Mouse (Mus musculus): ENCODE results near the gene Selenop. TPM values are rescaled to one million over a fixed set of nuclear protein-coding genes. Genes with fewer than 3 reads are reported as not detected.
"Not testable (repeated sequence)": the region's sequence is repeated elsewhere in the genome, so short reads cannot be mapped to it uniquely, and the experiment has no call there.

Gene Selenop
- 100 to 1,000 TPM; 200 to 275 TPM for total RNA-seq (2021)

DNA sequence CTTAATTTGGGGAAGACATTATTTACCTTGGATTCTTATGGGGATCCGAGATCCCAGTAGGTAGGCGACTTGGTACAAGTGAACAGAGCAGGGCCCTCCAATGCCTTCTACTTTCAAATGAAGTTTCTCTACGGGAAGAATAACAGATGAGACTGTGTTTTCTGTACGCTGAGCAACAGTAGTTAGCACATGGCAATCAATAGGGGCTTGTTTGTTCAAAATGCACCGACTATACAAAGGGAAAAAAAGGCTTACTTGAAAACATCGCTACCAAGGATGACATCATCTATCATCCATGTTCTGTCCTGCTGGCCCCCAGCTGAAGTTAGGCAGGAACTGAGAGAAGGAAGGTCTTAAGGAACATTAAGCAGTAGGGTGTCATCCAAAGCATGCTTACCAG, at the start of gene Selenop:
TSS of gene Selenop (plus strand) at position 301 of the 400 bp plus-strand sequence.
- intact Hi-C loops (cut with DNase I), result no loop called here
- DNase-seq (ENCODE audit: extremely low spot score in 1 of 2, low spot score in 2 of 2), result no peak

DNA sequence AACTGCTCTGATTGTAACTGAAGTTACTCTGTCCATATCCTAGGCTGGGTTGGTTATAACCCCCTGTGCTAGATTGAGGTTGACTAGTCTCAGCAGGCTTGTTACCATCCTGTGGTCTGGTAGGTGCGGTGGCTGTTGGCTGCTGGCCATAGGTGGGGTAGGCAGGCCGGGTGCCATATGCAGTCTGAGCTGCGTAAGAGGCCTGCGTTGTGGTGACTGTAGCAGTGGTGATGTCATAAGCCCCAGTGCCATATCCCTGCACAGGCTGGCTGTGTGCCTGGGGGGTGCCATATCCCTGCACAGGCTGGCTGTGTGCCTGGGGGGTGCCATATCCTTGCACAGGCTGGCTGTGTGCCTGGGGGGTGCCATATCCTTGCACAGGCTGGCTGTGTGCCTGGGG, 49.7 kb upstream of the Selenop start:
- intact Hi-C loops (cut with DNase I), result loop anchor here (10.0 kb wide), 1 partner anchor 126 kb away; no protein-coding TSS in a partner anchor

DNA sequence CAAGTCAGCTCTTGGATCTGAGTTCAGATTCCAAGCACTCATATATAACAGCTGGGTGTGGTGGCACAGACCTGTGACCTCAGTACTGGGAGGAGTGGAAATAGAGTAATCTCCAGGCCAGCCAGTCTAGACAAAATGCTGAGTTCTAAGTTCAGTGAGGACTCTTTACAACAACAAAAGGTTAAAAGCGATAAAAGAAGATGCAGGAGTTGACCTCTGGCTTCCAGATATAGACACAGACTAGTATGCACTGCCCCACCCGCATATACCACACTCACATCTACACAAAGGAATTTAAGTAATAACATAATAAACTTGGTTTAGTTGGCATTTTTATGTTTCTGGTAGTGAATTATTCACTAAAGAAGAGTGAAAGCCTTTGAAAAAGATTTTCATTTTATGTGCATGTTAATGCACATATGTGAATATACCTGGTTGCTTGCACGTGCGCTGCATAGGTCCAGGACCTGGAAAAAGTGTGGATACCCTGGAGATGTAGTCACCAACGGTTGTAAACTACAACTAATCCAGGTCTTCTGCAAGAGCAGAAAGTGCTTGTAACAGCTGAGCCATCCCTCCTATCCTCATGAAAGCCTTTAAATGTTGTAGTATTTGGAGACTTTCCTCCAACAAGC, 45.4 kb upstream of the Selenop start:
- no peak for DNase-seq (ENCODE audit: extremely low spot score in 1 of 2, low spot score in 2 of 2)
- intact Hi-C loops (cut with DNase I), result no loop called here

More for the DNA sequence above, 49.7 kb upstream of the Selenop start:
- not testable (repeated sequence) for DNase-seq (ENCODE audit: extremely low spot score in 1 of 2, low spot score in 2 of 2)

DNA sequence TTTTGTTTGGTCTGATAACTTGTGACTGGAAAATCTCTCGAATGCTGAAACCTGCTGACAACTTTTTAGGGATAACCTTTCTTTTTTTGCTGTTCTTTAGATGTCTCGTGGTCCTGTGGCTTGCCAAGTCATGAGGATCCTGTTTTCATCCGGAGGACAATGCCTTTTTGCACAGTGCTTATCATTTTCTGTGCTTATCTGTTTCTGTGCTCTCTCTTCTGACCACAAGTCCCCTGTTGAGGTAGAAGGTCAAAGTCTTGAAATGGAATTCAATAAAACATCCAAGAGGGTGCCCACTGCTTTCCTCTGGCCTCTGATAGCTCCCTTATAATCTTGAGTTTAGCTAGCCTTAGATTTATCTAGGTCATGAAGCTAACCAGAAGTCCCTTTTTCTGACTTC, 41.8 kb upstream of the Selenop start:
- intact Hi-C loops (cut with DNase I), result no loop called here
- DNase-seq (ENCODE audit: extremely low spot score in 1 of 2, low spot score in 2 of 2), result no peak

DNA sequence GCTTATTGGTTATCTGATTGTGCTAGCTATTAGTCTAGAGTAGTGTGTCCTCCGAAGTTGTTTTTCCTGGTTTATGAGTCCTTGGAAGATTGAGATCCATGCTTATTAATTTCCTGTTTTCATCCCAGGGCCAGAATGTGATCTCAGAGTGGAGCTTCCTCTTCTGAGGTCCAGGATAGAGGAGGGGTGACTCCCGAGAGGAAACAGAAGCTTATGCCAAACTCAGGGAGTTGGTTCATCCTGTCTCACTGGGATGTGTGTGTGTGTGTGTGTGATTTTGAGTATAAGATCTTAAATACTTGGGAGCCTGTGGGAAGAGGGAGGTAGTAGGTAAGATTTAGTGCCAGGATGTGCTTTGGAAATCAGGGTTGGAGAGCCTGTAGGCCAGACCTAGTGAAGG, 40.2 kb upstream of the Selenop start:
- DNase-seq (ENCODE audit: extremely low spot score in 1 of 2, low spot score in 2 of 2), result no peak
- intact Hi-C loops (cut with DNase I), result no loop called here

DNA sequence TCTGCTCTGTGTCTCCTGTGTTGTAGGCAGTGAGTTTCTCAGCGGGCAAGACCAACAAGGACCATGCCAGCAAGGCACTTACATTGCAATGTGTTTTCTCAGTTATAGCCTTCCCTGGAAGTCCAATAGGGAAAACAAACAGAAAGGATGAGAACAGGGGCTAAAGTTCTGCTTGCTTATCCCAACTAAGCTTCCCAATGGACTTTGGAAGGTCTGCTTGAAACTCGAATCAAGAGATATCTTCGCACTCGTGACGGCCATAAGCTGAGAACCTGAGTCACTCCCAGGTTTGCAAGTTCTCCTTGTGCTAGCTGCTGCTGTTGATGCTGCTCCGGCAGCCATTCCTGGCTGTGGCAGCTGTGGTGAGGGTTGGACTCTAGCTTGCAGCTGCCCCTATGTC, 39.4 kb upstream of the Selenop start:
- DNase-seq (ENCODE audit: extremely low spot score in 1 of 2, low spot score in 2 of 2), result no peak
- intact Hi-C loops (cut with DNase I), result no loop called here

DNA sequence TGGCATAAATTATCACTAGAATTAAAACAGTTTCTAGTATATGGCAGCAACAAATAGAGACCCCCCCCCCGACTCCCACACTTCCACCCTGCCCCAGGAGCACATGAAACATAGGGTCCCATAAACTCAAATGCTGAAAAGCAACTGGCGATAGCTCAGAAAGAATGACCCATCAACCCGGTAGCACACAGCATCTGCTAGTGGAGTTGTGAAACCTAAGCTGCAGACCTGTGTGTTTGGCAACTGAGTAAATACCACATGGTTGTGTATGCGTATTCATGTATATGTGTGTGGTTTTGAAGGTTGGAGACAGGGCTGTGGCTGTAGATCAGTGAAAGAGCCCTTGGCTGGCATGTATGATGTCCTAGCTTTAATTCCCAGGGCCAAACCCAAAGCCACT, 37.3 kb upstream of the Selenop start:
- no peak for DNase-seq (ENCODE audit: extremely low spot score in 1 of 2, low spot score in 2 of 2)
- intact Hi-C loops (cut with DNase I), result no loop called here

DNA sequence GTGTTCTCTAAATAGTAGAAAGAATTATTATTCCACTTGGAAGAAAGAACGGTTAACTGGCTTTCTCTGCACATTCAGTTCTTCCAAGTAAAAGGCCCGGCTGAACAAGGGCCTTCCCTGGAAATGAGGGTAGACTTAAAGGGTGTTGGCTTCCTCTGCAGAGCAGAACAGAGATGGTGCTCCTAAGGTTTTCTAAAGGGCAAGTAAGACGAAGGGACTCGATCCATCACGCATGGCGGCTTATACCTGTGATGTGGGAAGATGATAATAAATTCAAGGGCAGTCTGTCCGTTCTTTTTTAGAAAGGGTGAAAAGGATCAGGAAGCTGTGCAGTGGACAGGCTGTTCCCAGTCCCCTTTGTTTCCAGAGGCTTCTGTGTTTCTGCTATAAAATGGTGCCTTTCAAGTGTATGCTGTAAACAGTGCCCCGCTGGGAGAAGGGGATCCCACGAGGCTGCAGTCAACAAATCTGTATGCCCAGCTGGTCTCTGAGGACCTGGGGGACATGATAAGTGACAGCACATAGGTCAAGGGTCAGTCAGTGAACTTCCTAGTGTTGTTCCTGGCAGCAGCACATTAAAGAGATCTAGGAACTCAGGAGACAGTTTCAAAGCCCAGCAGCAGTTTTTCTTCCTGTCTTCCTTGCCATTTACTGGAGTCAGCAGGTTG, 36.0 kb upstream of the Selenop start:
- DNase-seq (ENCODE audit: extremely low spot score in 1 of 2, low spot score in 2 of 2), result peak; percentile 19 to 77
- intact Hi-C loops (cut with DNase I), result no loop called here

DNA sequence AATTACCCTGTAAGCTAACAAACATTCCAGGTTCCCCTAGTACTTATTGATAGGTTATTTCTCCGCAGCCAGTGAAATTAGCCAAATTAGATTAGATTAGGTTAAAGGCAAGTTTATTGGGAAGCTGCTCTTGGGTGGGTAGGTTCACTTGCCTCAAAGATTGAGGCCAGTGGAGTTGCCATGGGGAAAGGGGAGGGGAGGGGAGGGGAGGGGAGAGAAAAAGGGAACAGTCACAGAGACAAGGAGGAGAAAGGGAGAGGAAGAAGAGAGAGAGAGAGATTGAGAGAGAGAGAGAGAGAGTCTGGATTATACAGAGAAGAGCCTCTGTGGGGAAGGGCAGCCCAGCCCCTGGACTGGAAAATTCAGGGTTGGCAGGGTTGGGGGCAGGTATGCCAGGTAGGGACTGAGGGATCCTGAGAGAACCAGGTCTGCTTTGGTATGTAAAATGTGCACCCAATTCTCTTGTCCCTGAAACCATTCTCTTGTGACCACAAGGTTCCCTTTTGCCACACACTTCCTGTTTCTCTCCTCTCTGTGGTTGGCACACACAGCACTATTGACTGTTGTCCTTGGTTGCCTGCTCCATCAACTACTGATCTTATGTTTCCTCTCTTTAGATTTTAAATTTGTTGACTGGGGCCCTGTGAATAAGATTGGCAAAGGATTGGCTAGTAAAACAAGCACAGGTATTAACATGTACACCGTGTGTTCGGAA, 34.4 kb upstream of the Selenop start:
- intact Hi-C loops (cut with DNase I), result no loop called here
- DNase-seq (ENCODE audit: extremely low spot score in 1 of 2, low spot score in 2 of 2), result no peak

DNA sequence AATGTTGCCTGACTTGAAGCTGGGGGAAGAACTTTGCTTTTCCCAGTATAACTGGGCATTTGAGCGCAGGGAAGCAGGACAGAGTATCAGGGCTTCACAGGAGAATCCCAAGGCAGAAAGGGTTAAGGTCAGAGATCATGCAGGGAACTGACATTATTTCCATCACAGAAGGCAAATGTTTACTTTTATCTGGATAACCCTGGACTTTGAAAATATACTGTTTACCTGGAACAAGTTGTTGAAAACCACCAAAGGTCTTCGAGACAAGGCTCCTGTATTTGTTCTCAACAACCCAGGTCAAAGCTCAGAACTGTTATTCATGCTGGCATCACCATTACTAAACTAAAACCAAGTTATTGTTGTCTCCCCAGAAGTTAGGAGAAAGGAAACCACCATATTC, 32.0 kb upstream of the Selenop start:
- intact Hi-C loops (cut with DNase I), result no loop called here
- DNase-seq (ENCODE audit: extremely low spot score in 1 of 2, low spot score in 2 of 2), result no peak

DNA sequence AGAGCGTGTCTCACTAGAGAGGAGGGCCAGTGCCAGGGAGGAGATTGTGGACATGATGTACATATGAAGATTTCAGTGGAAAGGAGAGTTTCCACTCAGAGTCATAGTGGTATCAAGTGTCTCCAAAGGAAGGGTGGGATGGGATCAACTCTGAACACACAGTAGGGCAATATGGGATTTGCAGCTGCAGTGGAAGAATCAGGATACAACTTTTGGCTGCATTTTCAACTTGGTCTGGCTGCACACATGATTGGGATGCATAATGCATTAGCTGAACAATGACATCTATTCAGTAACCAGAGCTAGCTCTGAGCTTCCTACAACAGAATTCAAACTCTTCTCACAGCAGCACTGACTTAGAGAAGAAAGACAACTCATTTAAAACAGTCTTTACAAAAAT, 30.4 kb upstream of the Selenop start:
- no peak for DNase-seq (ENCODE audit: extremely low spot score in 1 of 2, low spot score in 2 of 2)

DNA sequence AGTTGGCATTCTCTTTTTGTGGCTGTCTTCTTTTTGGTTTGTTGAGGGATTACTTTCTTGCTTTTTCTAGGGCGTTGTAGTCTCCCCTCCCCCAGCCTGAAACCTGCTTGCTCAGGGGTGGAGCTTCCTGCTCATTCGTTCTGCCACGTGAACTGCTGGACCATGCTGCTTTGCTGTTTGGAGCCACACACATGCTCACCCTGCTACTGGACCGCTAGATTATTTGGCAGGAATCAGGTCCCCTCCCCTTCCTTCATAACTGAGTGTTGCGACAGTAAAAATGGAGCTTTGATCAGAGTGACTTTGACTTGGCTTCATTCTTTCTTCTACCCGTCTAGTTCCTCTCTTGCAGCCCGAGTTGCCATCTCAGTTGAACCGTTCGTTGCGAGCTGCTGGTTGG, 23.3 kb upstream of the Selenop start:
- DNase-seq (ENCODE audit: extremely low spot score in 1 of 2, low spot score in 2 of 2); intact Hi-C loops (cut with DNase I): not testable (repeated sequence)

More for the DNA sequence above, 30.4 kb upstream of the Selenop start:
- intact Hi-C loops (cut with DNase I), result no loop called here

DNA sequence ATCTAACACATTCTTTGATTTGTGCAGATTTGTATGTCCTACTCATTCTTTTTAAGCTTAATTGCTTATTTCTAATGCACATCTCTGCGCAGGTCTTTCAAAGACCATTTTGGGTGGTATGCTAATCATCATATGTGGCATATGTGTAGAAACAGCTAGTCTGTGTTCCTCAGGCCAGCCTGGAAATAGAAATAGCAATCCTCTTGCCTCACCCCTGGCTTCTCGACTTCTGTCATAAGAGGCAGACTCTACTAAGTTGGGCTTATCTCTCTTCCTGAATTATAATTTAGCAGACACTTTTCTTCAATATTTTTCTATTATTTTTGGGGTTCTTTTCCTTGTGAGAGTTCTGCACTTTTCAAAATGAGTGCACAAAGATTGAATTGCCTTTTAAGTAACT, 17.7 kb upstream of the Selenop start:
- intact Hi-C loops (cut with DNase I), result no loop called here
- no peak for DNase-seq (ENCODE audit: extremely low spot score in 1 of 2, low spot score in 2 of 2)

DNA sequence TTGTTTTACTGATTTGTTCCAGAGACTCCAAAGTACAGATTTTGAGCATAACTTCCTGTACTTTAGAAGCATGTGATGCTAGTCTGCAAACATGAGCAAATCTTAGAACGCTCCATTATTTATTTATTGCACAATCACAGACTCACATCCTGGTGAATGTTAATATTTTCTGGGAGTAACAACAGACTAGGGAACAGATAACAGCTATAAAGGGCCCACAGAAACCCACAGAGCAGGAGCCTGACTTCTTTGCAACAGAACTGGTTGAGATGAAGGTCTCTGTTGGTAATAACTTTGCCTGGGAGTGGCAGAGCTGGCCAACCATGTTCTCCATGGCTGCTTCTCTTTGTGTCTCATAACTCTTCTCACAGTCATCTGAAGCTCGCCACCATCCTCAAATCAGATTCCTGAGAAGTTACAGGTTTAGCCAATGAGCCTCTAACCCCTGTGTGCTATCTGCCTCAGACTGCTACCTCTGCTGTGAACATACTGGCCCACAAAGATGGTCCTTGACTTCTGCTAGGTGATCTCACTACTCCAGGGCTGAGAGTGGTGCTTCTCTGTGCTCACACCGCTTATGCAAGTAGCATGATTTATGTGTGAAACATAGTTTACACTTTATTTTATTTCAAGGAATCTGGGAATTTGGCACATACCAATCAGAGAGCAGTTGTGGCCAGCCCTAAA, 17.2 kb upstream of the Selenop start:
- DNase-seq (ENCODE audit: extremely low spot score in 1 of 2, low spot score in 2 of 2), result no peak
- intact Hi-C loops (cut with DNase I), result no loop called here

DNA sequence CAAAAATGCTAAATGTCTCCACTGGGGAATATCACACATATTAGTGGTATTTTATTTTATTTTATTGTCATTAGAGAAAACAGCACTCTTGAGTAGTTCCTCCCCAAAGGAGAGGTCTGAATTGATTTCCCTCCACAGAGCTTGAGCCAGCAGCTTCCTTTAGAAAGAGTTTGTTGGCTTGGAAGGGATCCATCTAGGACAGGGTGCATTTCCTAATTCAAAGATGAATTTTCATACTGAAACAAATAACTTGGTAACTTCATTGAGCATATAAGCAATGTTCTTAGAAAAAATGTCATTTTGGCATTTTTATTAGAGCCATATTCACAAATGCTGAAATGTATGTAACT, 16.7 kb upstream of the Selenop start:
- intact Hi-C loops (cut with DNase I), result no loop called here
- no peak for DNase-seq (ENCODE audit: extremely low spot score in 1 of 2, low spot score in 2 of 2)

DNA sequence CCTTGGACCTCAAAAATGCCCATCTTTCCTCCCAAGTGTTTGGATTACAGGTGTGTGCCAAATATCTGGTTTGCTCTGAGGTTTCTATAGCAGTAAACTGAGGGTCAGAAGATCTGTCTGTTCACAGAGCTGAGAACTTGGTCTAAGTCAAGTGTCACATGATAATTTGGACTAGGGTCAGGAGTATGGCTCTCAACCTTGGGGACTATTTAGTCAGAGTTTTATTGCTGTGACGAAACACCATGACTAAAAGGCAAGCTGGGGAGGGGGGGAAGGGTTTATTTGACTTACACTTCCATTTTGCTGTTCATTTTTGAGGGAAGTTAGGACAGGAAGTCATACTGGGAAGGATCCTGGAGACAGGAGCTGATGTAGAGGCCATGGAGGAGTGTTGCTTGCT, 9.3 kb upstream of the Selenop start:
- intact Hi-C loops (cut with DNase I), result no loop called here
- DNase-seq (ENCODE audit: extremely low spot score in 1 of 2, low spot score in 2 of 2), result no peak

DNA sequence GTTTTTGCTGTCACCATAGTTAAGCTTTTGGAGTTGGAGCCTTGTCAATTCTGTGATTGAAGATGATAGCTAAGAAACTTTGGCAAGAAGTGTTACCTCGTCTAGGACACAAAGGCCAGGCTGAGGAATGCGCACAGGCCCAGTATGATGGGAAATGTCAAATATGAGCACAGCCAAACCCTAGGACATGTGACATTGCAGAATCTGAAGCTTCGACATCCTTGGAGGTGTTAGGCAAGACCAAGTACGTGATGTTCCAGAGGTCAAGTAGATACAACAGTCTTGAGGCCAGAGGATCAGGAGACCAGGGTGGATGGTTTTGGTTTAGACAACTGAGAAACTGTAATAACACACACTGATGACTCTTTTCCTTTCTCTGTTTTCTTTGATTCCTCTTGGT, 8.0 kb upstream of the Selenop start:
- DNase-seq (ENCODE audit: extremely low spot score in 1 of 2, low spot score in 2 of 2), result no peak
- intact Hi-C loops (cut with DNase I), result no loop called here

DNA sequence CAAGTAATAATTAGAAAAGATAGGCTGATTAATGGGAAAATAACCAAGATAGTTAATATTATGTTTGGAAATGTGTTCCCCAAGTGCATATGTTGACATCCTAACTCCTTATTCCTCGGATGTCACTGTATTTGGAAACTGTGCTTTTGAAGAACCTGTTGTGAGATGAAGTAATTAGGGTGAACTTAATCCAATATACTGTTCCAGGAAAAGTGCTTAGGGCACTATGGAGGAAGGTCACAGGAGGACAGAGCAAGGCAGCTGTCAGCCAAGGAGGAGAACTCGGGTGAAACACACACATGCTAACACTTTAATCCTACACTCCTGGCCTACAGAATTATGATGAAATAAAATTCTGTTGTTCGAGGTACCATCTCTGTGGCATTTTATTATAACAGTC, 5.5 kb upstream of the Selenop start:
- no peak for DNase-seq (ENCODE audit: extremely low spot score in 1 of 2, low spot score in 2 of 2)

DNA sequence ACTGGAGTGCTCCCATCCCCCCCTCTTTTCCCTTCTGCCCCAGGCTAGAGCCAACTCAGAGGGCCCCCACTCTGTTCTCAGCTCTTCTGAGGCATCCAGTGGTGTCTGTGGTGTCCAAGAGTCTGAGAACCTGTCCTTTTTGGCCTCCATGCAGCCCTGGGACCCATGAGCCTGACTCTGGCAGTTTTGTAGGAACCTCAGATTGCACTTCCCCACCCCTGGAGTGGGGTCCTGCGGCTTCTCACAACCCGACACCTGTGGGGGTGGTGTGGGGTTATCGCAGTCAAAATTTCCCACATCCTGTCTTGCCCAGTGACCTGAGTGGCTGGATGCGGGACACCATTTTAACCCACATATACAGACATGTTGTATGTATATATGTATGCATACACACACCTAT, 4.1 kb upstream of the Selenop start:
- no peak for DNase-seq (ENCODE audit: extremely low spot score in 1 of 2, low spot score in 2 of 2)
- intact Hi-C loops (cut with DNase I), result no loop called here

More for the DNA sequence above, 5.5 kb upstream of the Selenop start:
- intact Hi-C loops (cut with DNase I), result no loop called here

DNA sequence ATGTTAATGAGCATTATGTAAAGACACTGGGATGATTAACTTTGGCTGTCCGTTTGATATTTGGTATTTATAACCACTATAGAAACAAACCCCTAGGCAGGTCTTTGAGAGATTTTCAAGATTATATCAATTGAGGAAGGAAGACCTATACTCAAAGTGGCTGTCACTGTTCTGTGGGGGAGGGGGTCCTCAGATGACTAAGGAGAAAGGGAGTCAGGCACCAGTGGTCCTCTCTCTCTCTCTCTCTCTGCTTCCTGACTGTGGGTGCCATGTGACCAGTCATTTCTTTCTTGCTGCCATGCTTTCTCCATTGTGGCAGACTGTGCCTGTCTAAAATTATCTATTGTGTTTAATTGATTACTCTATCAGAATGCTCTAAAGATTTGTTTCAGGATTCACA, 3.5 kb upstream of the Selenop start:
- DNase-seq (ENCODE audit: extremely low spot score in 1 of 2, low spot score in 2 of 2), result no peak
- intact Hi-C loops (cut with DNase I), result no loop called here

Measured in left cerebral cortex, postnatal 10 days (tissue).